Mouse (Mus musculus) forebrain, embryonic 11.5 days (tissue): ENCODE results near the gene Leo1. TPM values are rescaled to one million over a fixed set of nuclear protein-coding genes. Genes with fewer than 3 reads are reported as not detected.

Experiments
- ATAC-seq: fragments of 200-750 bp; cut with Nextera tagmentation; replicated peaks from 2 replicates; pipeline ENCODE4 v1.8.0; 2017; ENCODE audit warnings: moderate TSS enrichment; ENCODE audit not compliant: low FRiP score
- DNase-seq: peaks from one replicate; pipeline ENCODE4 v3.0.0-alpha.2; 2017; ENCODE audit warnings: low spot score
- H3K27ac ChIP-seq: fragments of 300-500 bp; sonication (generic); 2 replicates; pipeline ENCODE4 v1.5.1; 2014; ENCODE audit warnings: low read depth, low read length
- H3K27me3 ChIP-seq: fragments of 300-500 bp; sonication (generic); 2 replicates; pipeline ENCODE4 v1.6.1; 2014; ENCODE audit warnings: mild to moderate bottlenecking, low read length, mixed read lengths; ENCODE audit not compliant: control insufficient read depth, insufficient read depth
- H3K36me3 ChIP-seq: fragments of 300-500 bp; sonication (generic); 2 replicates; pipeline ENCODE4 v1.6.1; 2014; ENCODE audit warnings: mild to moderate bottlenecking, low read length, moderate library complexity, mixed read lengths; ENCODE audit not compliant: control insufficient read depth, insufficient read depth
- H3K4me1 ChIP-seq: fragments of 300-500 bp; sonication (generic); replicated peaks from 2 replicates; pipeline ENCODE4 v1.6.1; 2014; ENCODE audit warnings: low read length, mixed read lengths; ENCODE audit not compliant: control insufficient read depth, insufficient read depth
- H3K4me2 ChIP-seq: fragments of 300-500 bp; sonication (generic); 2 replicates; pipeline ENCODE4 v1.6.1; 2014; ENCODE audit warnings: low read depth, mild to moderate bottlenecking, low read length, moderate library complexity, mixed read lengths; ENCODE audit not compliant: severe bottlenecking
- H3K4me3 ChIP-seq: fragments of 300-500 bp; sonication (generic); 2 replicates; pipeline ENCODE4 v1.5.1; 2014; ENCODE audit warnings: low read depth, low read length
- H3K9ac ChIP-seq: fragments of 300-500 bp; sonication (generic); 2 replicates; pipeline ENCODE4 v1.6.1; 2014; ENCODE audit warnings: low read length
- H3K9me3 ChIP-seq: fragments of 300-500 bp; sonication (generic); 2 replicates; pipeline ENCODE4 v1.6.1; 2016; ENCODE audit warnings: low read length, mixed read lengths; ENCODE audit not compliant: control insufficient read depth
- WGBS: fragments of 180-500 bp; shearing (Covaris S2); extraction: QIAGEN DNeasy Blood & Tissue Kit; methylation state at CpG from one replicate; pipeline ENCODE4 v1.1.7; 2014; 5-methylcytosine and 5-hydroxymethylcytosine counted together
- polyA plus RNA-seq: library from polyadenylated mRNA; unstranded; fragments of >200 nt; fragmentation: Nextera tagmentation; extraction: Ambion mirVana; gene quantifications from 2 replicates; pipeline ENCODE4 v1.2.1, GENCODE M21; 2014

Gene Leo1
- polyA plus RNA-seq, 1 experiment from 2014 or later: 52.6 TPM

- Histone ChIP-seq H3K9ac (no peak overlapping the region), H3K9me3 (no peaks in the 10 kb centered on the region), H3K4me3 (no peak overlapping the region), H3K27ac (no peak overlapping the region), H3K27me3 (no peaks in the 10 kb centered on the region), H3K4me1 (no peaks in the 10 kb centered on the region), H3K4me2 (no peak overlapping the region), H3K36me3 (peaks cover 2% of the 10 kb centered on the region; the same call in 1 of the 2 replicates)
- 92% methylated on average over 6 of the region's 6 CpGs for WGBS
- DNase-seq (no peak), ATAC-seq (no peak)
Observed at GRCm38 (mm10) chr9:75504311-75504710, 63.0 kb downstream of the Leo1 start.

- no peak overlapping the region for H3K4me3 ChIP-seq
- H3K9me3 ChIP-seq: no peaks in the 10 kb centered on the region
- no peaks in the 10 kb centered on the region for H3K4me1 ChIP-seq
- H3K36me3 ChIP-seq: peaks cover 2% of the 10 kb centered on the region
- 85% methylated on average over 8 of the region's 8 CpGs for WGBS
- no peak overlapping the region for H3K4me2 ChIP-seq
- no peak overlapping the region for H3K27ac ChIP-seq
- H3K9ac ChIP-seq: no peak overlapping the region
- H3K27me3 ChIP-seq: no peaks in the 10 kb centered on the region
- ATAC-seq (no peak), DNase-seq (no peak)
Observed at GRCm38 (mm10) chr9:75511236-75511939, 70.1 kb downstream of the Leo1 start.

- ATAC-seq: peak; percentile 71; the same call in 1 of the 2 replicates
- DNase-seq: no peak
- Histone ChIP-seq H3K9ac (no peak overlapping the region), H3K4me2 (no peak overlapping the region), H3K27me3 (no peaks in the 10 kb centered on the region), H3K4me3 (no peak overlapping the region), H3K9me3 (no peaks in the 10 kb centered on the region), H3K36me3 (no peaks in the 10 kb centered on the region; the same call in 1 of the 2 replicates), H3K27ac (no peak overlapping the region), H3K4me1 (no peaks in the 10 kb centered on the region)
- 69% methylated on average over 12 of the region's 12 CpGs for WGBS
Observed at GRCm38 (mm10) chr9:75515464-75516113, 74.3 kb downstream of the Leo1 start.

Other genes with a start within 250 kb of the Leo1 start
- gene Myo5c, start 209.5 kb upstream of the Leo1 start, polyA plus RNA-seq: 0.55 and 0.72 TPM in 2 replicates
- 31.1 and 34.1 TPM in 2 replicates for gene Gnb5, start 135.2 kb upstream of the Leo1 start, polyA plus RNA-seq
- not detected in 2 replicates for gene Bcl2l10, start 93.8 kb upstream of the Leo1 start, polyA plus RNA-seq
- 179 and 181 TPM in 2 replicates for gene Mapk6, start 31.5 kb upstream of the Leo1 start, polyA plus RNA-seq
- 101 and 104 TPM in 2 replicates for gene Tmod3, start 118.1 kb downstream of the Leo1 start, polyA plus RNA-seq
- 61.9 and 63.7 TPM in 2 replicates for gene Tmod2, start 169.8 kb downstream of the Leo1 start, polyA plus RNA-seq
- gene Lysmd2, start 184.2 kb downstream of the Leo1 start, polyA plus RNA-seq: 13.0 and 17.1 TPM in 2 replicates
- gene Scg3, start 242.5 kb downstream of the Leo1 start, polyA plus RNA-seq: 41.4 and 42.8 TPM in 2 replicates